Mouse (Mus musculus) left cerebral cortex, postnatal 14 days (tissue): ENCODE results near the gene Dnaja4. TPM values are rescaled to one million over a fixed set of nuclear protein-coding genes. Genes with fewer than 3 reads are reported as not detected.
"Not testable (repeated sequence)": the region's sequence is repeated elsewhere in the genome, so short reads cannot be mapped to it uniquely, and the experiment has no call there.

Experiments used
- DNase-seq, 2 experiments: peaks; one replicate each; pipeline ENCODE4 v3.0.0; 2021 to 2022; ENCODE audit warnings: low spot score in 2 of 2, mixed read lengths in 1 of 2
- intact Hi-C: fragments of 180-260 bp; cut with DNase I; formaldehyde crosslinking; loops from one replicate; pipeline ENCODE4 v1.15.1; 2025
- long read RNA-seq, 2 experiments: library from polyadenylated mRNA; stranded (forward); transcript quantifications; one replicate each; pipeline ENCODE4 v2.0.0; 2021
- total RNA-seq, 2 experiments: library from RNA; stranded (reverse); gene quantifications; 2 replicates each; pipeline ENCODE4 v1.2.3; 2021

Dnaja4 gene
- total RNA-seq, result 10 to 100 TPM; 23.9 to 24.4 TPM
- long read RNA-seq, experiment 1, transcript Dnaja4-201 (7 exons, 3,003 nt), result major isoform, 29 of 38 reads
- long read RNA-seq, experiment 1, partial matches to known transcripts, result 3 of 38 reads
- long read RNA-seq, experiment 1, other reads (novel, unspliced or antisense), result 4 of 38 reads
- long read RNA-seq, experiment 2, transcript Dnaja4-201 (7 exons, 3,003 nt), result major isoform, 43 of 48 reads
- long read RNA-seq, experiment 2, partial matches to known transcripts, result 3 of 48 reads
- long read RNA-seq, experiment 2, other reads (novel, unspliced or antisense), result 2 of 48 reads

GRCm38 (mm10) chr9:54698318-54699086 lies at the start of gene Dnaja4:
Gene Dnaja4 (plus strand): TSS chr9:54698873.
- DNase-seq, result no peak
- intact Hi-C loops, result no loop called here

GRCm38 (mm10) chr9:54649360-54649759 lies 49.3 kb upstream of the Dnaja4 start:
- no peak for DNase-seq
- intact Hi-C loops, result no loop called here

GRCm38 (mm10) chr9:54652778-54653177 lies 45.9 kb upstream of the Dnaja4 start:
- intact Hi-C loops, result no loop called here

GRCm38 (mm10) chr9:54655846-54656245 lies 42.8 kb upstream of the Dnaja4 start:
- DNase-seq, result no peak
- intact Hi-C loops, result no loop called here

More at GRCm38 (mm10) chr9:54652778-54653177, 45.9 kb upstream of the Dnaja4 start:
- DNase-seq, result no peak

GRCm38 (mm10) chr9:54656402-54656801 lies 42.3 kb upstream of the Dnaja4 start:
- intact Hi-C loops, result no loop called here
- no peak for DNase-seq

GRCm38 (mm10) chr9:54658773-54659172 lies 39.9 kb upstream of the Dnaja4 start:
- DNase-seq, result no peak
- intact Hi-C loops, result no loop called here

GRCm38 (mm10) chr9:54661605-54662377 lies 36.9 kb upstream of the Dnaja4 start, which contains the start of gene Acsbg1:
Gene Acsbg1 (minus strand): TSS chr9:54661870.
- intact Hi-C loops, result no loop called here
- peak; percentile 23 to 30 for DNase-seq

- intact Hi-C loops, result no loop called here
- DNase-seq, result peak in 1 of 2 experiments; percentile 13
These were observed 34.3 kb upstream of the Dnaja4 start for GRCm38 (mm10) chr9:54664358-54664757.

- no peak for DNase-seq
- intact Hi-C loops, result no loop called here
These were observed 32.6 kb upstream of the Dnaja4 start for GRCm38 (mm10) chr9:54666116-54666515.

- intact Hi-C loops, result no loop called here
- peak; percentile 34 to 66 for DNase-seq
These were observed 30.2 kb upstream of the Dnaja4 start for GRCm38 (mm10) chr9:54668455-54668854.

GRCm38 (mm10) chr9:54671962-54672361 lies 26.7 kb upstream of the Dnaja4 start:
- DNase-seq, result no peak
- intact Hi-C loops, result no loop called here

- no peak for DNase-seq
- intact Hi-C loops, result no loop called here
These were observed 24.8 kb upstream of the Dnaja4 start for GRCm38 (mm10) chr9:54673887-54674286.

- DNase-seq, result peak; percentile 45 to 76
- intact Hi-C loops, result loop anchor here (2.0 kb wide), 1 partner anchor 62 kb away; no protein-coding TSS in a partner anchor
These were observed 22.1 kb upstream of the Dnaja4 start for GRCm38 (mm10) chr9:54676531-54676986.

- no peak for DNase-seq
- intact Hi-C loops, result no loop called here
These were observed 15.8 kb upstream of the Dnaja4 start for GRCm38 (mm10) chr9:54682846-54683245.

GRCm38 (mm10) chr9:54683814-54684605 lies 14.7 kb upstream of the Dnaja4 start:
- no peak for DNase-seq
- intact Hi-C loops, result no loop called here

GRCm38 (mm10) chr9:54687246-54688236 lies 11.1 kb upstream of the Dnaja4 start:
- intact Hi-C loops, result no loop called here

GRCm38 (mm10) chr9:54689446-54689845 lies 9.2 kb upstream of the Dnaja4 start:
- intact Hi-C loops, result no loop called here
- DNase-seq, result no peak

More at GRCm38 (mm10) chr9:54687246-54688236, 11.1 kb upstream of the Dnaja4 start:
- peak; percentile 43 to 50 for DNase-seq

- DNase-seq, intact Hi-C loops: not testable (repeated sequence)
These were observed 8.0 kb upstream of the Dnaja4 start for GRCm38 (mm10) chr9:54690697-54691096.
